Mouse (Mus musculus) megakaryocyte, embryonic 14.5 days (primary cell): ENCODE data around the gene Auts2.

Experiments used
- FLI1 ChIP-seq: IDR thresholded peaks from 2 replicates; pipeline ENCODE4 v1.6.1; 2012; ENCODE audit warnings: low read length, inconsistent platforms, mixed read lengths
- GATA1 ChIP-seq: IDR thresholded peaks from 3 replicates; pipeline ENCODE4 v1.6.1; 2012; ENCODE audit warnings: mixed read lengths, low read length, inconsistent platforms, borderline replicate concordance

- TF ChIP-seq GATA1 (no peak), FLI1 (no peak)
Observed at GRCm38 (mm10) chr5:131595730-131596129, 947.4 kb downstream of the Auts2 start.
